Mouse (Mus musculus): ENCODE measurements around the gene Strada.

Gene Strada

DNA sequence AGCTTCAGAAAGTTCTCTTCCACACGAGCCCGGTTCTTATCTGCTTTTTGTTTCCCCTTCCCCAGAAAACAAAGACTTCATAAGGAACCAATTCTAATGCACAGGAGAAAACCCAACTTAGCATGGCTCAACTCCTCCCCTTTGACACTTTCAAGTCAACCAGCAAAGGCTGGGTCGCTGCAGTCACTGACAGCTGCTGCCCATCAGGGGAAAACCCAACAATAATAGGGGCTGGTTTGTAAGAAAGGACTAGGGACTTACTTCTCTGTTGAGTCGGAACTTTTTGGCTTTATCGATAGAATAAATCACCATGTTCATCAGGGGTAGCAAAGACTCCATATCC, at the start of gene Strada:
Gene Strada, minus strand, starts transcription at position 46 of the 343 bp plus-strand sequence.
- DNase-seq: peak; percentile 80

DNA sequence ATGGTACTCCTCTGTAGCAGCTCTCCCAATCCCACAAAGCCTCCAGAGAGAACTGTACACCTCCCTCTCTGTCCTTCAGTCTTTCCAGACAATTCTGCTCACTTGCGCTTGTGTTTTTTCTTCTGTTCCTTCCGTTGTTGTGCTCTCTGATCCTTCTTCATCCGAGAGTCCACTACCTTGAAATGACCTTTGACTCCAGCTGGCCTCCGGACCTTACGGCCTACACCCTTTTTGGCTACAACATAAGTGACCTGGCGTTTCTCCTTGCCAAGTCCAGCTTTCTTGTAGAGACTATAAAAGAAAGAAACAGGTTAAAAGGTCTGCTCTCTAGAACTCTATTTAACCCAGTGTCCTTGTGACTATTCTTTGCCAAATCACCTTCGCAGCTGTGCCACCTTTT, 47.4 kb upstream of the Strada start:
- peak; percentile 68 for DNase-seq

- peak; percentile 66 for DNase-seq
Observed at GRCm38 (mm10) chr11:106246834-106247233, 44.9 kb upstream of the Strada start.

DNA sequence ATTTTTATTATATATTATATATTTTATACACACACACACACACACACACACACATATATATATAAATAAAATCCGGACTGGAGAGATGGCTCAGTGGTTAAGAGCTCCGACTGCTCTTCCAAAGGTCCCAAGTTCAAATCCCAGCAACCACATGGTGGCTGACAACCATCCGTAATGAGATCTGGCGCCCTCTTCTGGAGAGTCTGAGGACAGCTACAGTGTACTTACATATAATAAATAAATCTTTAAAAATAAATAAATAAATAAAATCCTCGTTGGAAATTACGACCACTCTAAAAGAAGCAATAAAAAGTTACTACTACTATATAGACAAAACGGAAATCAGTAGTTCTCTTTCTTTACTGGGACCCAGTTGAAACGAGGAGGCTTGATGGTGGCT, 32.0 kb upstream of the Strada start:
- peak; percentile 29 for DNase-seq

- DNase-seq: no peak
Observed at GRCm38 (mm10) chr11:106220603-106221002, 18.6 kb upstream of the Strada start.

- DNase-seq: peak; percentile 99
Observed at GRCm38 (mm10) chr11:106216730-106217490, 14.9 kb upstream of the Strada start, which contains the start of gene Ddx42. TSS of gene Ddx42 (plus strand) at chr11:106216926.

- peak; percentile 100 for DNase-seq
Observed at GRCm38 (mm10) chr11:106215927-106216729, 14.2 kb upstream of the Strada start, which contains the start of gene Ccdc47. TSS of gene Ccdc47 (minus strand) at chr11:106216344.

DNA sequence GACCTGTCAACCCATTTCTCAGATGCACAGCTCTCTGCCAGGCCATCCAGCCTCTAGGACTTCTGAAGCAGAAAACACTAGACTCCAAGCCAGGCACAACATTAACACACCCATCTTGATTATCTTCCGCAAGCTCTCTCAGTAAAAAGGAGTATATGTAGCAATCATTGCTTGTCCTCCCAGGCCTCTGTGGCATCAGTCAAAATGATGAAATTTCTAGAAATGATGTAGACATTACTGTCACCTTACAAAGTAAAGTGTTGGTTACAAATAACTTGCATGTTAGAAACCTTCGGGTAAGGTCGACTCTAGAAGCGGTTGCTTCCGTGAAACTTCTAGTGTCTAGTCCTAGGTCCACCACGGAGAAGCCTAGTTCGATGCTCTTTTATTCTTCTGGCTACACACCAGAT, 13.5 kb upstream of the Strada start:
- DNase-seq: peak; percentile 64

DNA sequence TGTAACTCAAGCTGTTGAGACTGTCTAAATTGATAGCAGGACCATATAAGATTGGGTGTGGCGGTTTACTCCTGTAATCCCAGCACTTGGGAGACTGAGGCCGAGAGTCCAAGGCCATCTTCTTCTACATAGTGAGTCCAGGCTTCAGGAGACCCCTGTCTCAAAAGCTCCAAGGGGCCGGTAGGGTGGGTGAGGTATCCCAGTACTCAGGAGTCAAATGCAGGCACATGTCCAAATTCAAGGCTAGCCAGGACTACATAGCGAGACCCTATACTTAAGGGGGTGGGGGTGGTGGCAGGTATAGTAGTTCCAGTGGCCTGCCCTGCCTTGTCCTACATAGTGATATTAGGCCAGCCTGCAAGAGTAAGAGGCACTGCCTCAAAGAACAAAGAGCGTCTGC, 12.9 kb upstream of the Strada start:
- DNase-seq: peak; percentile 91

GRCm38 (mm10) chr11:106212771-106213170, 10.8 kb upstream of the Strada start:
- peak; percentile 86 for DNase-seq

DNA sequence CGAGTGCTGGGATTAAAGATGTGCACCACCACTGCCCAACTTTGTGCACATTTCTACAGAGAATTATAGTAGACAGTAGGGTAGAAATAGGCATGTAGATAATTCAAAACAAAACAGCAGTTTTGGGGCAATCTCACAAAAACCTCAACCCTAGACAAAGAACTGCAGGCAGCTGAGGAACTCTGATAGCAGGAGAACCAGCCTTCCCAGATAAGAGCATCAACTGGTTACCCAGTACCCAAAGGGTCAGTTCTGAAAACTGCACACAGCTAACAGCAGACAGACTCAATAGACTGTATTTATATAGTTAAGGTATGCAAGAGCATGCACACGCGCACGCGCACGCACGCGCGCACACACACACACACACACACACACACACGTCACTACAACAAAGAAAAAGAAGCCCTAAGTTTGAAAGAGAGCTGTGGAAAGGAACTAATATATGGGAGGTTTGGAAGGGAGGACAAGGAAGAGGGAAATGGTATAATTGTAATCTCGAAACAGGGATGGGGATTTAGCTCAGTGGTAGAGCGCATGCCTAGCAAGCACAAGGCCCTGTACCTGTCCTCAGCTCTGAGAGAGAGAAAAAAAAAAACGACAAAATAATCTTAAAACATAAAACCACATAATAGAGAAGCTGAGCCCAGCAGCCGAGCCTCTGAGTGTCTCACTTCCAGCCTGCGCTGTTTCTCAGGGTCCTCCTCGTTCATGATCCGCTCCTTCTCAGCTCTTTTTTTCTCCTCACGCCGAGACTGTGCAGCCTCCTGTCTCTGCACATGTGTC, 438 bp downstream of the Strada start:
- peak; percentile 40 for DNase-seq

GRCm38 (mm10) chr11:106200756-106201155, 1.2 kb downstream of the Strada start:
- peak; percentile 52 for DNase-seq

- DNase-seq: peak; percentile 66
Observed at GRCm38 (mm10) chr11:106199997-106200396, 2.0 kb downstream of the Strada start.

DNA sequence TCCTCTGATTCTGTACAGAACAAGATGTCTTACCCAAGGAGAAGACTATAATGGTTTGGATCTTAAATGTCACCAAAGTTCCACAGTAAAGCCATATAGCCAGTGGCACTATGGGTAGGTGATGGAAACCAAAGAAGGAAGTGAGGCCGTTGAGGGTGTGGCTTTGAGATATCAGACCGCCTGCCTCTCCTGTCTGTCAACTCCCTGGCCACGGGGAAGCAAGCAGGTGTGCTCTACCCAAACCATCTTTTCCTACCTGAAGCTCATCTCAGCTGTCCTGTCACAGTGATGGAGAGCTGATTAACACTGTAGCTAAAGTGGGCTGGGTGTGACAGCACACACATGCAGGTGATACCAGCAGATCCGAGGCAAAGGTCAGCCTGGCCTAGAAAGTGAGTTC, 3.7 kb downstream of the Strada start:
- peak; percentile 76 for DNase-seq

- DNase-seq: no peak
Observed at GRCm38 (mm10) chr11:106195341-106195740, 6.6 kb downstream of the Strada start.

DNA sequence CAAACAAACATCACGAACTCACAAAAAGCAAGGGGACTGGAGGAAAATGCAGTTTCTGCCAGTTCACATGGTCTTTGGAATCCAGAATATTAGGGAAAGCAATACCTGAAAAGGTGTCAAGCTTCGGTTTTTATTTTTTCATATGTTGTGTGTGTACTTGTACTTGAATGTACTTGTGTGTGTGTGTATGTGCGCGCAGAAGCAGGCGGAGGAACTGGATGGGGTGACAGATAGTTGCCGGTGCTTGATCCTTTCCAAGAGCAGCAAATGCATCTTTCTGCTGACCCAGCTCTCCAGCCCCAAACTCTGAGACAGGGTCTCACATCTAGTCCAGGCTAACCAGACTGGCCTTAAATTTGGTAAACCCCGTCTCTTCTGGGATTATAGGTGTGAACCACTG, 7.1 kb downstream of the Strada start:
- no peak for DNase-seq

GRCm38 (mm10) chr11:106194155-106194541, 7.8 kb downstream of the Strada start:
- no peak for DNase-seq

GRCm38 (mm10) chr11:106193371-106194154, 8.4 kb downstream of the Strada start:
- DNase-seq: peak; percentile 100

DNA sequence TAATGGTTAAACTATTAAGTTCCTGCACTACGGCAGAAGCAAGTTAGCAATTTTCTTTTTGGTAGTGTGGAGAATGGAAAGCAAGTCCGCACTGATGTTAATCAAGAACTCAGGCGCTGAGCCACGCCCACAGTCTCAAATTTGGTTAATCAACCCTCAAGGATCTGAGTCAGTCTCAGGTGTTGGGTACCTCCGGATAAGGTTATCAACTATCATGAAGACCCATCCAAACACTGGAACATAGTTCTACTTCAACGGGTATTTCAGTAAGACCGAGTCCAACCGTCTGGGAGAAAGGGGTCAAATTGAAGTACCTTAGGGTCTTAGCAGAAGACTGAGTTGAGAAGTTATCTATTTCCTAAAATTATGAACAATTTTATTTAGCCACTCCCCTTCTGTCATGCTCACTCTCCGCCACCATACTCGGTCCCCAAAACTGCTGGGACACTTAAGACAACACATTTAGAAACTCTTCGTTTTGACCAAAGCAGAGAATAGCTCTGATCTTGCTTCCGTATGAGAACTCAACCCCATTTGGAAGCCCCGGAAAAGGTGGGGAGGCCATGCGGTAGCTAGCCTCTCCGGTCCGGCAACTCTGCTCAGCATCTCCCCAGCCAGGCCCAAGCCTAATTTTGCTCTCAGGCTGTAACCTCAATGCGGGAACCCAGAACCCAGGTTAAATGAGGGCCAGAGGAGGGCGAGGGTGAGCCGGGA, 9.2 kb downstream of the Strada start:
- no peak for DNase-seq

- no peak for DNase-seq
Observed at GRCm38 (mm10) chr11:106192241-106192640, 9.7 kb downstream of the Strada start.

- no peak for DNase-seq
Observed at GRCm38 (mm10) chr11:106191716-106192115, 10.3 kb downstream of the Strada start.

- no peak for DNase-seq
Observed at GRCm38 (mm10) chr11:106187326-106187725, 14.6 kb downstream of the Strada start.

All from heart, adult 11 months (tissue).